Mouse (Mus musculus) ES-Bruce4 (cell line): Measurements from ENCODE around the gene Fra10ac1.

Source experiments
- CTCF ChIP-seq: IDR thresholded peaks from one replicate; pipeline ENCODE4 v1.8.1; 2011; ENCODE audit warnings: low read depth, low read length
- EP300 ChIP-seq: IDR thresholded peaks from 2 replicates; pipeline ENCODE4 v1.6.1; 2011; ENCODE audit warnings: low read depth, low read length; ENCODE audit not compliant: insufficient read depth

DNA sequence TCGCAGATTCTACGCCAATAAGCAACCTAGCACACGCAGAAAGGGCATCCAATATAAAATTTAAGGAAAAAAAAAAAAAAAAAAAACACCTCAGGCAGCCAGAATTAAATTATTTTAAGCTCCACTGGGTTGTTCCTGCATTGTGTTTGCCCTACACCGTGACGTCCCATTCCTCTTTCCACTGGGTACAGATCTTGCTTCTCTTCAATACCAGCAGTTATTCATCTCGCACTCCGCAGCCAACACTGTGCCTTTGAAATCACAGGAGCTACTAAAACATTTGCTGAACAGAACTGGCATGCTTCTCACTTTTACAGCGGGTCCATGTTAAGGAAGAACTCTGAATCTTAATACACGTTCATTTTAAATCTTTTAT is 717 bp upstream of the Fra10ac1 start:
- TF ChIP-seq CTCF, result no peak
- TF ChIP-seq EP300, result no peak
